ENCODE assay signal across 10 mouse cellular contexts in genomic region chr4:125315818-125316217, GRCm38 (mm10).
DNase-seq lines count a peak whose midpoint lies in the region; ATAC-seq and TF ChIP-seq lines count a peak whose summit lies in the region.
"Had no signal": no experiment of that assay in that cellular context is flagged by ENCODE, and none has a peak within 500 bp of the region (broad histone marks: within the 10 kb centered on the region; RNA-seq: fewer than 3 reads in every experiment).

No protein-coding gene starts in this region.

- peaks cover 9% of the 10 kb centered on the region; the same call in 1 of the 2 replicates for H3K27me3 ChIP-seq in hindbrain, embryonic 13.5 days
- H3K27me3 ChIP-seq in midbrain, embryonic 11.5 days (ENCODE audit: control insufficient read depth, insufficient read depth, low read length) = no peaks in the 10 kb centered on the region; the same call in 1 of the 2 replicates

- peak overlapping the region; percentile 44; the same call in 1 of the 2 replicates for H3K27ac ChIP-seq in hindbrain, embryonic 13.5 days
- no peak overlapping the region for H3K27ac ChIP-seq in midbrain, embryonic 11.5 days (ENCODE audit: low read depth, low read length)
- no peak overlapping the region for H3K27ac ChIP-seq in gastrocnemius, adult 2 months

- DNase-seq in ES-CJ7 (ENCODE audit: low read depth, low spot score) = peak; percentile 74
- peak; percentile 13 for DNase-seq in cerebellum, adult 9-11 months
- DNase-seq in midbrain, embryonic 11.5 days (ENCODE audit: low spot score, missing footprints) = peak; percentile 86
- no peak for DNase-seq in gastrocnemius, adult 2 months
- DNase-seq in yolk sac, embryonic 10.5 days (ENCODE audit: low spot score) = no peak
- no peak for DNase-seq in urinary bladder, postnatal 10 days (ENCODE audit: low spot score)
- DNase-seq: lung, adult 18-20 months had no signal

- no peaks in the 10 kb centered on the region for H3K36me3 ChIP-seq in hindbrain, embryonic 13.5 days
- H3K36me3 ChIP-seq in midbrain, embryonic 11.5 days (ENCODE audit: control insufficient read depth, insufficient read depth, low read length) = no peaks in the 10 kb centered on the region

- WGBS in hindbrain, embryonic 13.5 days = 13% methylated on average over 6 of the region's 6 CpGs
- WGBS in midbrain, embryonic 11.5 days = 38% methylated on average over 6 of the region's 6 CpGs

- H3K9ac ChIP-seq in hindbrain, embryonic 13.5 days = no peak overlapping the region
- no peak overlapping the region for H3K9ac ChIP-seq in midbrain, embryonic 11.5 days (ENCODE audit: low read length)

- no peak overlapping the region for H3K4me3 ChIP-seq in hindbrain, embryonic 13.5 days
- no peak overlapping the region for H3K4me3 ChIP-seq in midbrain, embryonic 11.5 days (ENCODE audit: low read depth, low read length)
- H3K4me3 ChIP-seq in gastrocnemius, adult 2 months = no peak overlapping the region
- H3K4me3 ChIP-seq: erythroblast, embryonic 14.5 days had no signal

- TF ChIP-seq CTCF in gastrocnemius, adult 2 months (IDR thresholded peaks at IDR 0.05) = no peak

- no peaks in the 10 kb centered on the region for H3K9me3 ChIP-seq in hindbrain, embryonic 13.5 days
- no peaks in the 10 kb centered on the region for H3K9me3 ChIP-seq in midbrain, embryonic 11.5 days (ENCODE audit: control insufficient read depth, low read length)

- peaks cover 47% of the 10 kb centered on the region for H3K4me1 ChIP-seq in hindbrain, embryonic 13.5 days (replicated peaks)
- H3K4me1 ChIP-seq in midbrain, embryonic 11.5 days (ENCODE audit: control insufficient read depth, insufficient read depth, low read length) = peaks cover 5% of the 10 kb centered on the region; the same call in 1 of the 2 replicates

- peak; percentile 82 for ATAC-seq in hindbrain, embryonic 13.5 days (ENCODE audit: low FRiP score)
- ATAC-seq in midbrain, embryonic 11.5 days (ENCODE audit: low FRiP score) = no peak
- no peak for ATAC-seq in activated CD4-positive, CD25-positive, alpha-beta regulatory T cell, adult 4 months

- intact Hi-C loops in gastrocnemius, adult 2 months (cut with DNase I) = no loop called here

- H3K4me2 ChIP-seq in hindbrain, embryonic 13.5 days = no peak overlapping the region
- H3K4me2 ChIP-seq in midbrain, embryonic 11.5 days = no peak overlapping the region

Comparison
In these comparisons a context has a peak if more than half of its experiments do, and no peak if none do; other contexts are left out.
1. DNase-seq: peak in ES-CJ7 (single experiment), cerebellum, adult 9-11 months (single experiment) and midbrain, embryonic 11.5 days (single experiment); none in gastrocnemius, adult 2 months (single experiment), yolk sac, embryonic 10.5 days (single experiment) and urinary bladder, postnatal 10 days (single experiment).